Mouse (Mus musculus) neural tube, embryonic 12.5 days (tissue): ENCODE measurements around the gene Defb10. TPM values are rescaled to one million over a fixed set of nuclear protein-coding genes. Genes with fewer than 3 reads are reported as not detected.
"Not testable (repeated sequence)": the region's sequence is repeated elsewhere in the genome, so short reads cannot be mapped to it uniquely, and the experiment has no call there.

Experiments used
- ATAC-seq: fragments of 200-750 bp; cut with Nextera tagmentation; 2 replicates; pipeline ENCODE4 v1.8.0; 2017; ENCODE audit warnings: low read depth, mild to moderate bottlenecking, moderate TSS enrichment, moderate library complexity; ENCODE audit not compliant: low FRiP score
- H3K27ac ChIP-seq: fragments of 300-500 bp; sonication (generic); 2 replicates; pipeline ENCODE4 v1.5.1; 2016
- H3K27me3 ChIP-seq: fragments of 300-500 bp; sonication (generic); replicated peaks from 2 replicates; pipeline ENCODE4 v1.6.1; 2016; ENCODE audit warnings: mild to moderate bottlenecking
- H3K36me3 ChIP-seq: fragments of 300-500 bp; sonication (generic); 2 replicates; pipeline ENCODE4 v1.6.1; 2016; ENCODE audit warnings: mild to moderate bottlenecking
- H3K4me1 ChIP-seq: fragments of 300-500 bp; sonication (generic); 2 replicates; pipeline ENCODE4 v1.6.1; 2016
- H3K4me2 ChIP-seq: fragments of 300-500 bp; sonication (generic); replicated peaks from 2 replicates; pipeline ENCODE4 v1.6.1; 2016; ENCODE audit warnings: mild to moderate bottlenecking
- H3K4me3 ChIP-seq: fragments of 300-500 bp; sonication (generic); 2 replicates; pipeline ENCODE4 v1.5.1; 2016
- H3K9ac ChIP-seq: fragments of 300-500 bp; sonication (generic); 2 replicates; pipeline ENCODE4 v1.6.1; 2016; ENCODE audit warnings: mild to moderate bottlenecking
- H3K9me3 ChIP-seq: fragments of 300-500 bp; sonication (generic); 2 replicates; pipeline ENCODE4 v1.6.1; 2016; ENCODE audit warnings: mild to moderate bottlenecking
- WGBS: fragments of 180-500 bp; shearing (Covaris S2); methylation state at CpG from one replicate; pipeline ENCODE4 v1.1.7; 2016; 5-methylcytosine and 5-hydroxymethylcytosine counted together
- polyA plus RNA-seq: library from polyadenylated mRNA; unstranded; fragments of >200 nt; fragmentation: Nextera tagmentation; extraction: Ambion mirVana; gene quantifications from 2 replicates; pipeline ENCODE4 v1.2.1, GENCODE M21; 2016

Gene Defb10
- not detected in 2 replicates for polyA plus RNA-seq

- not testable (repeated sequence) for H3K9me3 ChIP-seq, H3K27ac ChIP-seq, H3K4me3 ChIP-seq, H3K4me1 ChIP-seq, H3K27me3 ChIP-seq, H3K4me2 ChIP-seq, H3K36me3 ChIP-seq, ATAC-seq, H3K9ac ChIP-seq
- WGBS: 44% methylated on average over 1 of the region's 1 CpGs
These were observed at the start of gene Defb10 for GRCm38 (mm10) chr8:21858586-21858985. Gene Defb10, plus strand, starts transcription at chr8:21858901.

DNA sequence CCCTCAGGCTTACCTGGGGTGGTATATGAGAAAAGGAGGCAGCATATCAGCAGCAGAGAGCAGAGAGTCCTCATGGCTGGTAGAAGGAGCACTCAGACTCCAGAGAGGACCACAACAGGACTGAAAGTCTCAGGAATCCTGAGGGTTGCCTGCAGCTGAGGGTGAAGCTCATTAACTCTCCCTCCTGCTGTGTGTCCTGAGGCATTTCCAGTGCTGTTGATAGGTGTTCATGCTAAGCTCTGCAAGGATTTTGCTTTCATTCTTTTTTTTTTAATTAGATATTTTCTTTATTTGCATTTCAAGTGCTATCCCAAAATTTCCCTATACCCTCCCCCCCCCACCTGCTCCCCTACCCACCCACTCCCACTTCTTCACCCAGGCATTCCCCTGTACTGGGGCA is 26.6 kb downstream of the Defb10 start, which contains the start of gene Defb9:
Gene Defb9, minus strand, starts transcription at position 101 of the 400 bp plus-strand sequence.
- H3K4me2 ChIP-seq, H3K4me3 ChIP-seq, H3K27me3 ChIP-seq, H3K4me1 ChIP-seq, H3K9ac ChIP-seq, ATAC-seq, H3K27ac ChIP-seq, H3K9me3 ChIP-seq, H3K36me3 ChIP-seq: not testable (repeated sequence)

DNA sequence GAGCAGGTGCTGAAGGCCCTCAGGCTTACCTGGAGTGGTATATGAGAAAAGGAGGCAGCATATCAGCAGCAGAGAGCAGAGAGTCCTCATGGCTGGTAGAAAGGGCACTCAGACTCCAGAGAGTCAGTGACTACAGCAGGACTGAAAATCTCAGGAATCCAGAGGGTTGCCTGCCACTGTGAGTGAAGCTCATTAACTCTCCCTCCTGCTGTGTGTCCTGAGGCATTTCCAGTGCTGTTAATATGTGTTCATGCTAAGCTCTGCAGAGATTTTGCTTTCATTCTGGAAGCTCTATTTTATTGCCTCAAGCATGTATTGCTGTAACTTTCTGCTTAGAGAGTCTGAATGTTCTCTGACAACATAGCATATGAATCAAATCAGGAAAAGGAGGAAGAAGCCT is 47.6 kb downstream of the Defb10 start, which contains the start of gene Defb11:
Gene Defb11, minus strand, starts transcription at position 123 of the 400 bp plus-strand sequence.
- H3K4me3 ChIP-seq, H3K36me3 ChIP-seq, H3K27me3 ChIP-seq, H3K9me3 ChIP-seq, H3K9ac ChIP-seq, H3K27ac ChIP-seq, H3K4me2 ChIP-seq, H3K4me1 ChIP-seq, ATAC-seq: not testable (repeated sequence)

Other genes starting within 250 kb of the Defb10 start
- not detected in 2 replicates for gene Defa26, start 240.7 kb upstream of the Defb10 start, polyA plus RNA-seq
- gene Defa17, start 203.1 kb upstream of the Defb10 start, polyA plus RNA-seq: not detected in 2 replicates
- not detected in 2 replicates for gene Defa34, start 193.1 kb upstream of the Defb10 start, polyA plus RNA-seq
- gene AY761184, start 155.3 kb upstream of the Defb10 start, polyA plus RNA-seq: not detected in 2 replicates
- not detected in 2 replicates for gene Defa24, start 124.4 kb upstream of the Defb10 start, polyA plus RNA-seq
- gene Defb50, start 35.4 kb upstream of the Defb10 start, polyA plus RNA-seq: not detected in 2 replicates
- gene Defb2, start 19.0 kb upstream of the Defb10 start, polyA plus RNA-seq: not detected in 2 replicates
- gene Defb9, start 26.5 kb downstream of the Defb10 start, polyA plus RNA-seq: not detected in 2 replicates
- gene Defb11, start 47.5 kb downstream of the Defb10 start, polyA plus RNA-seq: not detected in 2 replicates
- gene Defb15, start 73.8 kb downstream of the Defb10 start, polyA plus RNA-seq: not detected in 2 replicates
- not detected in 2 replicates for gene Defb35, start 79.5 kb downstream of the Defb10 start, polyA plus RNA-seq
- not detected in 2 replicates for gene Defb13, start 87.9 kb downstream of the Defb10 start, polyA plus RNA-seq
- not detected in 2 replicates for gene Fam90a1a, start 99.8 kb downstream of the Defb10 start, polyA plus RNA-seq
- not detected in 2 replicates for gene Ccdc70, start 110.9 kb downstream of the Defb10 start, polyA plus RNA-seq
- gene Atp7b, start 201.4 kb downstream of the Defb10 start, polyA plus RNA-seq: 1.5 and 1.7 TPM in 2 replicates
- 20.9 and 30.2 TPM in 2 replicates for gene Alg11, start 201.8 kb downstream of the Defb10 start, polyA plus RNA-seq